Mouse (Mus musculus) ES-E14 (cell line): ENCODE data around the gene Trappc6a. TPM values are rescaled to one million over a fixed set of nuclear protein-coding genes. Genes with fewer than 3 reads are reported as not detected.

Source experiments
- DNase-seq: peaks from one replicate; pipeline ENCODE4 v3.0.0-alpha.2; 2013; ENCODE audit warnings: low read depth, low spot score
- H3K27ac ChIP-seq: 2 replicates; pipeline ENCODE4 v1.5.1; 2012; ENCODE audit warnings: low read depth, mild to moderate bottlenecking, low read length, moderate library complexity, mixed read lengths; ENCODE audit not compliant: poor library complexity, insufficient read depth, severe bottlenecking
- H3K36me3 ChIP-seq: 2 replicates; pipeline ENCODE4 v1.6.1; 2012; ENCODE audit warnings: mild to moderate bottlenecking, low read length, moderate library complexity, mixed read lengths; ENCODE audit not compliant: control insufficient read depth, poor library complexity, insufficient read depth, severe bottlenecking
- H3K4me1 ChIP-seq, 2 experiments: fragments of 150-350 bp in 1 of 2; sonication (generic) in 1 of 2; 2 replicates each; pipeline ENCODE4 v1.6.1; 2012; ENCODE audit warnings: low read length in 2 of 2, mild to moderate bottlenecking in 1 of 2, mixed read lengths in 1 of 2; ENCODE audit not compliant: control insufficient read depth in 2 of 2, insufficient read depth in 2 of 2, poor library complexity in 1 of 2
- H3K4me3 ChIP-seq, 2 experiments: fragments of 150-350 bp in 1 of 2; sonication (generic) in 1 of 2; 2 replicates each; pipeline ENCODE4 v1.5.1; 2012; ENCODE audit warnings: low read length in 2 of 2, low read depth in 1 of 2, mild to moderate bottlenecking in 1 of 2, mixed read lengths in 1 of 2; ENCODE audit not compliant: insufficient read depth in 1 of 2, poor library complexity in 1 of 2, severe bottlenecking in 1 of 2
- H3K9ac ChIP-seq: 2 replicates; pipeline ENCODE4 v1.6.1; 2012; ENCODE audit warnings: low read depth, mild to moderate bottlenecking, low read length, mixed read lengths; ENCODE audit not compliant: poor library complexity, insufficient read depth, severe bottlenecking
- H3K9me3 ChIP-seq: fragments of 150-350 bp; sonication (generic); 2 replicates; pipeline ENCODE4 v1.6.1; 2012; ENCODE audit warnings: low read depth, mild to moderate bottlenecking, low read length; ENCODE audit not compliant: control insufficient read depth, insufficient read depth
- CHD2 ChIP-seq: IDR thresholded peaks from 2 replicates; pipeline ENCODE4 v1.6.1; 2014; ENCODE audit warnings: mild to moderate bottlenecking, low read depth, low read length, inconsistent platforms
- HCFC1 ChIP-seq: IDR thresholded peaks from 2 replicates; pipeline ENCODE4 v1.6.1; 2012; ENCODE audit warnings: low read length, inconsistent platforms, borderline replicate concordance; ENCODE audit not compliant: insufficient read depth
- MAFK ChIP-seq: IDR thresholded peaks from 2 replicates; pipeline ENCODE4 v1.6.1; 2014; ENCODE audit warnings: mild to moderate bottlenecking, low read depth, low read length, inconsistent platforms; ENCODE audit not compliant: insufficient read depth
- ZC3H11A ChIP-seq: IDR thresholded peaks from 2 replicates; pipeline ENCODE4 v1.6.1; 2012; ENCODE audit warnings: low read depth, mild to moderate bottlenecking, inconsistent platforms, low read length, borderline replicate concordance
- ZNF384 ChIP-seq: IDR thresholded peaks from 2 replicates; pipeline ENCODE4 v1.6.1; 2012; ENCODE audit warnings: low read depth, low read length, inconsistent platforms
- in situ Hi-C, 2 experiments: fragments of 600-800 bp; cut with MboI; formaldehyde crosslinking; loops; one replicate each; pipeline ENCODE4 v1.15.1; 2025; ENCODE audit warnings: low sequenced_read_pairs in 2 of 2, inconsistent platforms in 1 of 2; ENCODE audit not compliant: unreplicated experiment in 2 of 2
- total RNA-seq: library from RNA; depleted of rRNA; stranded (reverse); fragments of 300-350 nt; gene quantifications from 2 replicates; pipeline ENCODE4 v1.2.3, GENCODE M21; 2012

Trappc6a gene
- total RNA-seq, 1 experiment = 33.2 TPM

DNA sequence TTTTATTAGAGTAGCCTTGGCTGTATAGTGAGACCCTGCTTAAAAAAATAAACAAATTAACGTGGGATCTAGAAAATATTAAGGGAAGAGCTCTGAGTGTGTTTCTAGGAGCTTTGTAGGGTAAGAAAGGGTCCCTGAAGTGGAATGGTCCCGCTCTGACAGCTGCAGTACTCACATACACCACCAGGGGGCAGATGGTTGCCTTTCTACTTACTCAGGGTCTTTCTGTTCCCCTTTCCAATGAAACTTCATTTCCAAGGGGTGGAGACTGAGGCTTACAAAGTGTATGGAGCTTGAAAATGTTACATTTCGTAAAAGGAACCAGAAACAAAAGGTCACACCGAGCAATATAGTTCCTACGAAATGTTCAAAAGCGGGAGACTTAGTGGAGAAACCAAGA, 46.7 kb upstream of the Trappc6a start:
- no peaks in the 10 kb centered on the region for H3K36me3 ChIP-seq
- peak; percentile 82 for DNase-seq
- peaks cover 2 to 30% of the 10 kb centered on the region in 2 experiments; a peak in 2 of 4 replicates for H3K4me1 ChIP-seq
- H3K9me3 ChIP-seq = no peaks in the 10 kb centered on the region
- H3K9ac ChIP-seq = no peak overlapping the region
- H3K4me3 ChIP-seq = no peak overlapping the region
- TF ChIP-seq ZNF384 (no peak), ZC3H11A (0 out of 2 replicates have a peak, but pooled peaks have one; percentile 2)
- no peak overlapping the region; the same call in 1 of the 2 replicates for H3K27ac ChIP-seq
- in situ Hi-C loops = no loop called here

- no peak overlapping the region for H3K9ac ChIP-seq
- no peak overlapping the region for H3K4me3 ChIP-seq
- H3K27ac ChIP-seq = no peak overlapping the region
- DNase-seq = no peak
- no peaks in the 10 kb centered on the region for H3K9me3 ChIP-seq
- H3K4me1 ChIP-seq = peaks cover 2 to 26% of the 10 kb centered on the region in 2 experiments; a peak in 2 of 4 replicates
- no peak for TF ChIP-seq MAFK
- no peak for TF ChIP-seq ZNF384
- no peak for TF ChIP-seq CHD2
- TF ChIP-seq ZC3H11A = no peak
- no peak for TF ChIP-seq HCFC1
- in situ Hi-C loops = no loop called here
- H3K36me3 ChIP-seq = no peaks in the 10 kb centered on the region
Measured at GRCm38 (mm10) chr7:19462443-19462842, 45.8 kb upstream of the Trappc6a start.

GRCm38 (mm10) chr7:19462884-19463381, 45.3 kb upstream of the Trappc6a start, which contains the start of gene Exoc3l2:
Gene Exoc3l2, plus strand, starts transcription at chr7:19463331.
- Histone ChIP-seq H3K4me3 (no peak within 1 kb of the TSS; a peak in 1 of 4 replicates), H3K27ac (no peak within 1 kb of the TSS), H3K36me3 (no peaks in the 10 kb centered on the region), H3K9ac (no peak within 1 kb of the TSS), H3K9me3 (no peaks in the 10 kb centered on the region), H3K4me1 (peaks cover 2 to 25% of the 10 kb centered on the region in 2 experiments; a peak in 2 of 4 replicates)
- in situ Hi-C loops = no loop called here
- TF ChIP-seq HCFC1 = no peak
- TF ChIP-seq ZC3H11A = no peak
- no peak for TF ChIP-seq CHD2
- no peak for TF ChIP-seq ZNF384
- no peak for TF ChIP-seq MAFK
- no peak for DNase-seq

- DNase-seq = no peak
- no peak for TF ChIP-seq ZNF384
- TF ChIP-seq HCFC1 = no peak
- TF ChIP-seq ZC3H11A = no peak
- TF ChIP-seq CHD2 = no peak
- TF ChIP-seq MAFK = no peak
- no peaks in the 10 kb centered on the region for H3K36me3 ChIP-seq
- peak overlapping the region; percentile 18; the same call in 1 of the 2 replicates for H3K9ac ChIP-seq
- H3K4me1 ChIP-seq = peaks cover 2 to 27% of the 10 kb centered on the region in 2 experiments; a peak in 2 of 4 replicates
- no peaks in the 10 kb centered on the region for H3K9me3 ChIP-seq
- no peak overlapping the region for H3K27ac ChIP-seq
- in situ Hi-C loops = no loop called here
- H3K4me3 ChIP-seq = peak overlapping the region in 1 of 2 experiments; percentile 3; a peak in 1 of 4 replicates
Measured at GRCm38 (mm10) chr7:19464367-19465307, 43.6 kb upstream of the Trappc6a start.
